ENCODE assay signal across 11 mouse cellular contexts in the genomic region with DNA sequence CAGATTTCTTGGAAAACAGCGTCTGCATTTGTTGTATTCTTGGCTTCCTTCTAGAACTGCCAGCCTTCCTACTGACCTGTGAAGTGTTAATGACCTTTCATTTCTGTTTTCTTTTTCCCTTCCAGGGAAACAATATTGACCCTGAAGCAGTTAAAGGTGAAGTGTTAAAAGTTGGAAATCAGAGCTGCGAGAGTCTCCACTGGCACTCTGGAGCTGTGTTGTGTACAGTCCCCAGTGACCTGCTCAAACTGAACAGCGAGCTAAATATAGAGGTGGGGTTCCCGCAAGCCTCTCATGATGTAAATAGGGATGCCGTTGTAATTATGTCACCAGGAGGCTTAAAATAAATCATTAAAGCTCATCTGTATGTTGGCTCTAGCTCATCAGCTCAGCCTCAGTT.
DNase-seq lines count a peak whose midpoint lies in the region; ATAC-seq lines count a peak whose summit lies in the region.
"Had no signal": no experiment of that assay in that cellular context is flagged by ENCODE, and none has a peak within 500 bp of the region (broad histone marks: within the 10 kb centered on the region; RNA-seq: fewer than 3 reads in every experiment).

No protein-coding gene starts in this region.

- DNase-seq in kidney, postnatal 4 days = no peak
- DNase-seq in ovary, postnatal 36 days (ENCODE audit: low spot score) = no peak
- DNase-seq: cerebellum, postnatal 10 days had no signal

- ATAC-seq in kidney, embryonic 14.5 days (ENCODE audit: low FRiP score, low TSS enrichment) = peak; percentile 57; the same call in 1 of the 2 replicates
- peak; percentile 67; the same call in 1 of the 2 replicates for ATAC-seq in embryonic facial prominence, embryonic 15.5 days (ENCODE audit: insufficient number of reproducible peaks, low FRiP score, low TSS enrichment, low read depth)
- peak; percentile 86; the same call in 1 of the 2 replicates for ATAC-seq in heart, embryonic 13.5 days (ENCODE audit: extremely low read depth, insufficient number of reproducible peaks, low FRiP score, low TSS enrichment)
- no peak for ATAC-seq in limb, embryonic 13.5 days (ENCODE audit: low FRiP score, low read depth)
- no peak for ATAC-seq in forebrain, embryonic 16.5 days

- no peaks in the 10 kb centered on the region for H3K9me3 ChIP-seq in kidney, embryonic 14.5 days (ENCODE audit: control insufficient read depth, low read length)
- no peaks in the 10 kb centered on the region for H3K9me3 ChIP-seq in embryonic facial prominence, embryonic 15.5 days (replicated peaks)
- no peaks in the 10 kb centered on the region for H3K9me3 ChIP-seq in heart, embryonic 13.5 days
- no peaks in the 10 kb centered on the region for H3K9me3 ChIP-seq in limb, embryonic 13.5 days
- no peaks in the 10 kb centered on the region for H3K9me3 ChIP-seq in forebrain, embryonic 16.5 days (ENCODE audit: control insufficient read depth, low read length)
- H3K9me3 ChIP-seq: embryonic facial prominence, embryonic 13.5 days; hindbrain, embryonic 10.5 days had no signal

- H3K27me3 ChIP-seq in kidney, embryonic 14.5 days (ENCODE audit: control insufficient read depth, insufficient read depth, low read length) = no peaks in the 10 kb centered on the region
- no peaks in the 10 kb centered on the region for H3K27me3 ChIP-seq in embryonic facial prominence, embryonic 15.5 days
- no peaks in the 10 kb centered on the region for H3K27me3 ChIP-seq in heart, embryonic 13.5 days (replicated peaks)
- no peaks in the 10 kb centered on the region for H3K27me3 ChIP-seq in limb, embryonic 13.5 days
- no peaks in the 10 kb centered on the region for H3K27me3 ChIP-seq in forebrain, embryonic 16.5 days (replicated peaks; ENCODE audit: control insufficient read depth, insufficient read depth, low read length)
- H3K27me3 ChIP-seq: embryonic facial prominence, embryonic 13.5 days had no signal

- WGBS in kidney, embryonic 14.5 days = 18% methylated on average over 5 of the region's 5 CpGs
- 38% methylated on average over 5 of the region's 5 CpGs for WGBS in embryonic facial prominence, embryonic 15.5 days
- WGBS in heart, embryonic 13.5 days = 7% methylated on average over 5 of the region's 5 CpGs
- 35% methylated on average over 5 of the region's 5 CpGs for WGBS in limb, embryonic 13.5 days
- WGBS in forebrain, embryonic 16.5 days = 52% methylated on average over 5 of the region's 5 CpGs

- H3K9ac ChIP-seq in kidney, embryonic 14.5 days (ENCODE audit: low read depth, low read length) = no peak overlapping the region
- no peak overlapping the region for H3K9ac ChIP-seq in embryonic facial prominence, embryonic 15.5 days
- peak overlapping the region; percentile 68 for H3K9ac ChIP-seq in heart, embryonic 13.5 days
- no peak overlapping the region for H3K9ac ChIP-seq in limb, embryonic 13.5 days
- no peak overlapping the region for H3K9ac ChIP-seq in forebrain, embryonic 16.5 days (replicated peaks; ENCODE audit: low read depth, low read length)
- H3K9ac ChIP-seq: embryonic facial prominence, embryonic 13.5 days; liver, embryonic 14.5 days had no signal

- H3K36me3 ChIP-seq in kidney, embryonic 14.5 days (ENCODE audit: control insufficient read depth, insufficient read depth, low read length) = no peaks in the 10 kb centered on the region
- H3K36me3 ChIP-seq in embryonic facial prominence, embryonic 15.5 days = no peaks in the 10 kb centered on the region
- no peaks in the 10 kb centered on the region for H3K36me3 ChIP-seq in heart, embryonic 13.5 days
- no peaks in the 10 kb centered on the region for H3K36me3 ChIP-seq in limb, embryonic 13.5 days
- H3K36me3 ChIP-seq in forebrain, embryonic 16.5 days (ENCODE audit: control insufficient read depth, insufficient read depth) = no peaks in the 10 kb centered on the region
- H3K36me3 ChIP-seq: embryonic facial prominence, embryonic 13.5 days; hindbrain, embryonic 10.5 days had no signal

- H3K4me1 ChIP-seq in kidney, embryonic 14.5 days (ENCODE audit: control insufficient read depth, insufficient read depth, low read length) = 0 out of 2 replicates have a peak, but pooled peaks cover 4% of the 10 kb centered on the region
- H3K4me1 ChIP-seq in embryonic facial prominence, embryonic 15.5 days = peaks cover 3% of the 10 kb centered on the region; the same call in 1 of the 2 replicates
- H3K4me1 ChIP-seq in heart, embryonic 13.5 days = peaks cover 28% of the 10 kb centered on the region
- H3K4me1 ChIP-seq in limb, embryonic 13.5 days = peaks cover 9% of the 10 kb centered on the region
- H3K4me1 ChIP-seq in forebrain, embryonic 16.5 days (replicated peaks; ENCODE audit: control insufficient read depth, insufficient read depth, low read length) = peaks cover 3% of the 10 kb centered on the region; the same call in 1 of the 2 replicates
- H3K4me1 ChIP-seq: embryonic facial prominence, embryonic 13.5 days had no signal

- H3K4me2 ChIP-seq in kidney, embryonic 14.5 days (replicated peaks; ENCODE audit: low read depth, low read length) = no peak overlapping the region
- H3K4me2 ChIP-seq in embryonic facial prominence, embryonic 15.5 days (replicated peaks) = no peak overlapping the region
- H3K4me2 ChIP-seq in heart, embryonic 13.5 days = peak overlapping the region; percentile 58
- H3K4me2 ChIP-seq in limb, embryonic 13.5 days (replicated peaks) = 0 out of 2 replicates have a peak overlapping the region, but pooled peaks have one; percentile 9
- no peak overlapping the region for H3K4me2 ChIP-seq in forebrain, embryonic 16.5 days (ENCODE audit: low read length)
- H3K4me2 ChIP-seq: embryonic facial prominence, embryonic 13.5 days had no signal

- H3K27ac ChIP-seq in kidney, embryonic 14.5 days (ENCODE audit: low read depth, low read length) = no peak overlapping the region
- H3K27ac ChIP-seq in embryonic facial prominence, embryonic 15.5 days (replicated peaks) = no peak overlapping the region
- H3K27ac ChIP-seq in heart, embryonic 13.5 days (replicated peaks) = peak overlapping the region; percentile 94
- no peak overlapping the region for H3K27ac ChIP-seq in limb, embryonic 13.5 days
- no peak overlapping the region for H3K27ac ChIP-seq in forebrain, embryonic 16.5 days (ENCODE audit: low read length)
- H3K27ac ChIP-seq: embryonic facial prominence, embryonic 13.5 days; hindbrain, embryonic 10.5 days; liver, embryonic 14.5 days had no signal

- no peak overlapping the region for H3K4me3 ChIP-seq in kidney, embryonic 14.5 days (ENCODE audit: low read length)
- H3K4me3 ChIP-seq in embryonic facial prominence, embryonic 15.5 days (replicated peaks) = no peak overlapping the region
- no peak overlapping the region for H3K4me3 ChIP-seq in heart, embryonic 13.5 days
- no peak overlapping the region for H3K4me3 ChIP-seq in limb, embryonic 13.5 days
- H3K4me3 ChIP-seq in forebrain, embryonic 16.5 days (replicated peaks; ENCODE audit: low read length) = no peak overlapping the region
- H3K4me3 ChIP-seq: embryonic facial prominence, embryonic 13.5 days; hindbrain, embryonic 10.5 days had no signal

Comparison
In these comparisons a context has a peak if more than half of its experiments do, and no peak if none do; other contexts are left out.
1. ATAC-seq: peak in kidney, embryonic 14.5 days (single experiment), embryonic facial prominence, embryonic 15.5 days (single experiment) and heart, embryonic 13.5 days (single experiment); none in limb, embryonic 13.5 days (single experiment) and forebrain, embryonic 16.5 days (single experiment).
2. H3K4me2 ChIP-seq: peak in heart, embryonic 13.5 days (single experiment) and limb, embryonic 13.5 days (single experiment); none in kidney, embryonic 14.5 days (single experiment), embryonic facial prominence, embryonic 15.5 days (single experiment) and forebrain, embryonic 16.5 days (single experiment).